Mouse (Mus musculus) intestine, embryonic 16.5 days (tissue): Measurements from ENCODE around the gene Cort. TPM values are rescaled to one million over a fixed set of nuclear protein-coding genes. Genes with fewer than 3 reads are reported as not detected.

Experiments
- ATAC-seq: fragments of 200-750 bp; cut with Nextera tagmentation; 2 replicates; pipeline ENCODE4 v1.8.0; 2017; ENCODE audit warnings: moderate TSS enrichment, moderate library complexity
- H3K27ac ChIP-seq: fragments of 300-500 bp; sonication (generic); 2 replicates; pipeline ENCODE4 v1.5.1; 2014; ENCODE audit warnings: mild to moderate bottlenecking, low read length
- H3K27me3 ChIP-seq: fragments of 300-500 bp; sonication (generic); replicated peaks from 2 replicates; pipeline ENCODE4 v1.6.1; 2014; ENCODE audit warnings: low read length, control low read depth, mixed read lengths; ENCODE audit not compliant: control insufficient read depth, insufficient read depth
- H3K36me3 ChIP-seq: fragments of 300-500 bp; sonication (generic); 2 replicates; pipeline ENCODE4 v1.6.1; 2014; ENCODE audit warnings: low read length, control low read depth; ENCODE audit not compliant: control insufficient read depth, insufficient read depth
- H3K4me1 ChIP-seq: fragments of 300-500 bp; sonication (generic); 2 replicates; pipeline ENCODE4 v1.6.1; 2014; ENCODE audit warnings: low read length, control low read depth, mixed read lengths; ENCODE audit not compliant: control insufficient read depth, insufficient read depth
- H3K4me2 ChIP-seq: fragments of 300-500 bp; sonication (generic); 2 replicates; pipeline ENCODE4 v1.6.1; 2014; ENCODE audit warnings: low read depth, low read length, control low read depth
- H3K4me3 ChIP-seq: fragments of 300-500 bp; sonication (generic); 2 replicates; pipeline ENCODE4 v1.5.1; 2014; ENCODE audit warnings: mild to moderate bottlenecking, low read length
- H3K9ac ChIP-seq: fragments of 300-500 bp; sonication (generic); 2 replicates; pipeline ENCODE4 v1.6.1; 2014; ENCODE audit warnings: low read depth, low read length
- H3K9me3 ChIP-seq: fragments of 300-500 bp; sonication (generic); 2 replicates; pipeline ENCODE4 v1.6.1; 2016; ENCODE audit warnings: low read length, control low read depth; ENCODE audit not compliant: control insufficient read depth
- WGBS: fragments of 180-500 bp; shearing (Covaris S2); extraction: QIAGEN DNeasy Blood & Tissue Kit; methylation state at CpG from one replicate; pipeline ENCODE4 v1.1.7; 2014; 5-methylcytosine and 5-hydroxymethylcytosine counted together
- polyA plus RNA-seq: library from polyadenylated mRNA; unstranded; fragments of >200 nt; fragmentation: Nextera tagmentation; extraction: Ambion mirVana; gene quantifications from 2 replicates; pipeline ENCODE4 v1.2.1, GENCODE M21; 2015

Gene Cort
- polyA plus RNA-seq, 1 experiment from 2014 or later: 0.48 TPM

GRCm38 (mm10) chr4:149085381-149085780 is 41.2 kb downstream of the Cort start:
- no peaks in the 10 kb centered on the region for H3K36me3 ChIP-seq
- H3K4me1 ChIP-seq: peaks cover 5% of the 10 kb centered on the region; the same call in 1 of the 2 replicates
- 78% methylated on average over 5 of the region's 5 CpGs for WGBS
- H3K4me3 ChIP-seq: no peak overlapping the region
- H3K4me2 ChIP-seq: no peak overlapping the region
- no peak overlapping the region for H3K27ac ChIP-seq
- no peak for ATAC-seq
- H3K27me3 ChIP-seq: no peaks in the 10 kb centered on the region
- H3K9ac ChIP-seq: no peak overlapping the region
- no peaks in the 10 kb centered on the region for H3K9me3 ChIP-seq

DNA sequence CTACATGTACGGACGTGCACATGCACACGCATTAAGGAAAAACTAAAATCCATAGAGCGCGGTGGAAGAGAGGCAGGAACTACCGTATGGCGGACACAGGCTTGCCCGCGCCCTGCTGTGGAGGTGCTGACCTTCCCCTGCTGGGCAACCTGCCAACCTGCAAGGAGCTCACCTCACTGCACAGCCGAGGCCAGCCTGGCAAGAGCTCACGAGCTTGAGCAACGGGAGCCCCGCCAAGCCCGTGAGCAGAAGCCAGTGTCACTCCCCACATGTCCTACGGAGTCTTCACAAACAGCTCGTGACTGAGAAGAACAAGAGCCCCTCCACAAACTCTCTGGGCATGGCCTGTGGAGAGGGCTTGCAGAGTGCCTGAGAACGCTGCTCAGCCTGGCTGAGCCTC is 45.0 kb downstream of the Cort start:
- Histone ChIP-seq H3K9ac (no peak overlapping the region), H3K4me1 (peaks cover 15% of the 10 kb centered on the region), H3K27ac (no peak overlapping the region), H3K4me2 (no peak overlapping the region), H3K4me3 (no peak overlapping the region), H3K27me3 (no peaks in the 10 kb centered on the region), H3K36me3 (no peaks in the 10 kb centered on the region), H3K9me3 (no peaks in the 10 kb centered on the region)
- WGBS: 63% methylated on average over 17 of the region's 17 CpGs
- peak; percentile 71 for ATAC-seq

DNA sequence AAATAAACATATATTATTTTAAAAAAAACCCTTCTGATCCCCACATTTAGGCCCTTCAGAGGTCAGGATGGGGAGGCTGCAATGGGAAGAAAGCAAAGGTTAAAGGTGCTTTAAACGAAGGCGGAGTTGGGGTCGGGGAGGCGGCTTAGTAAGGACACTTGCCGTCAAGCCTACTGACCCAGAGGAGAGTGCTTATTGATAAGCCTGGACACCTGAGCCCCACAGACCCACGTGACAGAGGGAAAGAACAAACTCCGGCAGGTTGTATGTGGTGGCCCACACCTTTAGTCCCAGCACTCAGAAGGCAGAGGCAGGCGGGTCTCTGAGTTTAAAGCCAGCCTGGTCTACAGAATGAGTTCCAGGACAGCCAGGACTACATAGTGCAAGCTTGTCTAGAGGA is 46.5 kb downstream of the Cort start:
- 84% methylated on average over 8 of the region's 8 CpGs for WGBS
- Histone ChIP-seq H3K36me3 (no peaks in the 10 kb centered on the region), H3K4me1 (peaks cover 22% of the 10 kb centered on the region), H3K27me3 (no peaks in the 10 kb centered on the region), H3K4me3 (no peak overlapping the region), H3K27ac (no peak overlapping the region), H3K9me3 (no peaks in the 10 kb centered on the region), H3K4me2 (no peak overlapping the region), H3K9ac (no peak overlapping the region)
- no peak for ATAC-seq

DNA sequence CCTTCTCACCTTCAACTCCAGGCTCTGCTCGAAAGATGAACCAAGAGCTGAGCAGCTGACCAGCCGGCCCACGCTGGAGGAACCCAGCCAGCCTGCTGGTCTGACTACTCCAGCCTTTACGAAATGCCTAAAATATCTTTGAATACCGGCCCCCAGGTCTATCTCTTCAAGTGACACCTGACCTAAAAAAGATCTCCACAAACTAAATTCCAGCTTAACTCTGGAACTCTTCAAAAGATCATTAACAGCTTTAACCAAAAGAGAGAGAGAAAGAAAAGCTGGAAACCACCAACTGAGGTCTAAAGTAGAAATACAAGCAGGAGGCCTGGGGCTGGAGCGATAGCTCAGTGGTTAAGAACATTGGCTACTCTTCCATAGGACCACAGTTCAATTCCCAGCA is 46.9 kb downstream of the Cort start:
- Histone ChIP-seq H3K9ac (no peak overlapping the region), H3K4me2 (no peak overlapping the region), H3K4me3 (no peak overlapping the region), H3K27me3 (no peaks in the 10 kb centered on the region), H3K27ac (no peak overlapping the region), H3K9me3 (no peaks in the 10 kb centered on the region), H3K36me3 (no peaks in the 10 kb centered on the region), H3K4me1 (peaks cover 22% of the 10 kb centered on the region)
- WGBS: 82% methylated on average over 6 of the region's 6 CpGs
- ATAC-seq: no peak

DNA sequence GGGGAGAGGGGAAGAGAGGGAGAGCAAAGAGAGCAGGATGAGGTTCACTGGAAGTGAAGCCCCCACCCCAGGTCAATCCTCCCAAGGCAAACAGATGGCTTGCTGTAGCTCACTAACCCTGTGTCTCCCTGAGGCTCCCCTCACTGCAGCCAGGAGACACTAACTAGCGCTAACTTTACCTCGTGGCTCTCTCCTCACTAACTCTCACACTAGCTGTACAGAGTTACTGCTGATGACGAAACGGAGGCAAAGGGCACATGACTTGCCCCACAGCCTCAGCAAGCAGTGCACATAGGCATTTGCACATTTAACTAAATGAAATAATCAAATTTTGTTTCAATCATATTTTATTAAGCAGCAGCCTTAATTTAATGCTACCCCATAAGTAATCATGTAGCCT is 48.3 kb downstream of the Cort start:
- WGBS: 47% methylated on average over 4 of the region's 4 CpGs
- peaks cover 22% of the 10 kb centered on the region for H3K4me1 ChIP-seq
- no peak overlapping the region for H3K4me2 ChIP-seq
- H3K9me3 ChIP-seq: no peaks in the 10 kb centered on the region
- H3K27ac ChIP-seq: no peak overlapping the region
- H3K27me3 ChIP-seq: no peaks in the 10 kb centered on the region
- ATAC-seq: peak; percentile 51
- H3K9ac ChIP-seq: no peak overlapping the region
- H3K36me3 ChIP-seq: no peaks in the 10 kb centered on the region
- no peak overlapping the region for H3K4me3 ChIP-seq

DNA sequence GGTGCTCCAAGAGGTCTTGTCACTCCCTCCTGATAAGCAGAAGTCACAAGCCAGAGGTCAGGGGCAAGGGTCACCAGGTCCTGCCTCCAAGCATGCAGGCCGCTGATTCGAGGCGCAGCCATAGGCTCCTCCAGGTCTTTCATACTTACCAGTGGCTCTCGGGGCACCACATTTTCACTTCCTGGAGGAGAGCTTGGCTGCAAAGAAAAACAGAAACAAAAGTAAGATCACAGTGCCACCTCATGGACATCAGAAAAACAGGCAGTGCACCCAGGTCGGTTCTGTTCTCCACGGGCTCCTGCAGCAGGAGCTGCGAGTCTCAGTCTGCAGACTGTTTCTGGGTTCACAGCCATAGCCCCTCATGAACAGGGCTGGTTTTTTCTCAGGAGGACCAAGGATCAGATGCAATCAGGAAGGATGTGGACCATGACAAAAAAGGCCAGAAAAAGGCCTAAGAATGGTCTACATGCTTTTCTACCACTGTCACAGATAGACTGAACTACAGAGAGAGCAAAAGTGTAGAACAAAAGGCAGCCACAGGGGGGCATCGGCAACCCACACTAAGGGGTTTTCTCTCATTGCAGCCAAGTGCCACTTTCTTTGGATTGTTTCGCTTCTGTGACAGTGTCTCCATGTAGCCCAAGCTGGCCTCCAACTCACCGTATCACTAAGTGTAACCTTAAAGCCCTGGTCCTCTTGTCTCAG is 50.5 kb downstream of the Cort start:
- Histone ChIP-seq H3K9ac (no peak overlapping the region), H3K4me2 (no peak overlapping the region), H3K36me3 (no peaks in the 10 kb centered on the region; the same call in 1 of the 2 replicates), H3K4me1 (peaks cover 16% of the 10 kb centered on the region), H3K27me3 (no peaks in the 10 kb centered on the region), H3K9me3 (no peaks in the 10 kb centered on the region), H3K27ac (peak overlapping the region; percentile 33; the same call in 1 of the 2 replicates), H3K4me3 (no peak overlapping the region)
- 25% methylated on average over 10 of the region's 10 CpGs for WGBS
- peak; percentile 82 for ATAC-seq

- no peaks in the 10 kb centered on the region for H3K9me3 ChIP-seq
- H3K36me3 ChIP-seq: no peaks in the 10 kb centered on the region; the same call in 1 of the 2 replicates
- H3K4me3 ChIP-seq: no peak overlapping the region
- no peak overlapping the region for H3K4me2 ChIP-seq
- H3K4me1 ChIP-seq: peaks cover 16% of the 10 kb centered on the region
- no peaks in the 10 kb centered on the region for H3K27me3 ChIP-seq
- WGBS: 92% methylated on average over 13 of the region's 13 CpGs
- no peak for ATAC-seq
- no peak overlapping the region for H3K9ac ChIP-seq
- H3K27ac ChIP-seq: no peak overlapping the region
Observed at GRCm38 (mm10) chr4:149075073-149075472, 51.5 kb downstream of the Cort start.

Other genes with a start within 250 kb of the Cort start
- gene Pex14, start 26.9 kb downstream of the Cort start, polyA plus RNA-seq: 63.3 and 64.3 TPM in 2 replicates
- 50.5 and 52.2 TPM in 2 replicates for gene Dffa, start 22.6 kb downstream of the Cort start, polyA plus RNA-seq
- 16.8 and 20.4 TPM in 2 replicates for gene Cenps, start 10.9 kb upstream of the Cort start, polyA plus RNA-seq
- gene Pgd, start 40.0 kb upstream of the Cort start, polyA plus RNA-seq: 250 and 255 TPM in 2 replicates
- gene Kif1b, start 180.9 kb upstream of the Cort start, polyA plus RNA-seq: 18.2 and 19.2 TPM in 2 replicates